Mouse (Mus musculus) myocyte (in vitro differentiated cells): ENCODE data around the gene Tmem243. TPM values are rescaled to one million over a fixed set of nuclear protein-coding genes. Genes with fewer than 3 reads are reported as not detected.

Experiments used
- H3K27me3 ChIP-seq: one replicate; pipeline ENCODE4 v1.6.1; 2011; ENCODE audit not compliant: control insufficient read depth, insufficient read depth, insufficient read length
- H3K36me3 ChIP-seq: one replicate; pipeline ENCODE4 v1.6.1; 2011; ENCODE audit not compliant: control insufficient read depth, insufficient read depth
- H3K4me2 ChIP-seq: one replicate; pipeline ENCODE4 v1.6.1; 2011; ENCODE audit warnings: low read depth, control low read depth
- H3K4me3 ChIP-seq: one replicate; pipeline ENCODE4 v1.5.1; 2011; ENCODE audit warnings: mild to moderate bottlenecking, control low read depth, moderate library complexity
- H3K79me2 ChIP-seq: one replicate; pipeline ENCODE4 v1.6.1; 2011; ENCODE audit not compliant: control insufficient read depth, insufficient read depth
- H3ac ChIP-seq: one replicate; pipeline ENCODE4 v1.6.1; 2011; ENCODE audit not compliant: control insufficient read depth, insufficient read length
- CEBPB ChIP-seq: IDR thresholded peaks from 2 replicates; pipeline ENCODE4 v1.6.1; 2011; ENCODE audit warnings: mild to moderate bottlenecking, moderate library complexity; ENCODE audit not compliant: poor library complexity, insufficient read depth, severe bottlenecking
- E2F4 ChIP-seq: IDR thresholded peaks from one replicate; pipeline ENCODE4 v1.6.1; 2011; ENCODE audit warnings: mild to moderate bottlenecking, control low read depth, moderate library complexity; ENCODE audit not compliant: insufficient read depth
- MAX ChIP-seq: IDR thresholded peaks from one replicate; pipeline ENCODE4 v1.6.1; 2011; ENCODE audit warnings: low read depth, mild to moderate bottlenecking, control low read depth
- MYOD1 ChIP-seq, 3 experiments: IDR thresholded peaks; one replicate each; pipeline ENCODE4 v1.6.1; 2011; ENCODE audit warnings: control low read depth in 2 of 3, low read depth in 2 of 3, mild to moderate bottlenecking in 2 of 3, moderate library complexity in 1 of 3; ENCODE audit not compliant: insufficient read length in 2 of 3, control insufficient read depth in 1 of 3
- MYOG ChIP-seq, 3 experiments: IDR thresholded peaks; one replicate each; pipeline ENCODE4 v1.6.1; 2011; ENCODE audit warnings: control low read depth in 2 of 3, low read depth in 2 of 3, mild to moderate bottlenecking in 2 of 3; ENCODE audit not compliant: insufficient read length in 2 of 3, control insufficient read depth in 1 of 3, insufficient read depth in 1 of 3
- POLR2A ChIP-seq: IDR thresholded peaks from one replicate; pipeline ENCODE4 v1.6.1; 2011; ENCODE audit warnings: low read depth, mild to moderate bottlenecking, control low read depth, moderate library complexity; ENCODE audit not compliant: insufficient read length
- POLR2AphosphoS2 ChIP-seq: IDR thresholded peaks from one replicate; pipeline ENCODE4 v1.6.1; 2011; ENCODE audit warnings: low read depth, control low read depth; ENCODE audit not compliant: insufficient read length
- REST ChIP-seq: IDR thresholded peaks from one replicate; pipeline ENCODE4 v1.6.1; 2011; ENCODE audit warnings: mild to moderate bottlenecking, control low read depth, moderate library complexity; ENCODE audit not compliant: insufficient read depth, insufficient read length
- SRF ChIP-seq: IDR thresholded peaks from one replicate; pipeline ENCODE4 v1.6.1; 2011; ENCODE audit warnings: low read depth; ENCODE audit not compliant: control insufficient read depth, insufficient read length
- TCF12 ChIP-seq: IDR thresholded peaks from one replicate; pipeline ENCODE4 v1.6.1; 2011; ENCODE audit warnings: mild to moderate bottlenecking, control low read depth; ENCODE audit not compliant: poor library complexity, insufficient read depth, severe bottlenecking
- TCF3 ChIP-seq: IDR thresholded peaks from one replicate; pipeline ENCODE4 v1.6.1; 2011; ENCODE audit warnings: low read depth, control low read depth; ENCODE audit not compliant: insufficient read length
- USF1 ChIP-seq: IDR thresholded peaks from one replicate; pipeline ENCODE4 v1.6.1; 2011; ENCODE audit warnings: low read depth, mild to moderate bottlenecking, control low read depth, moderate library complexity
- polyA plus RNA-seq: library from polyadenylated mRNA; unstranded; fragments of >200 nt; fragmentation: generic; extraction: Trizol; gene quantifications from one replicate; pipeline ENCODE4 v1.2.1, GENCODE M21; 2012; ENCODE audit warnings: missing spikeins

Gene Tmem243
- 2.7 TPM for polyA plus RNA-seq

DNA sequence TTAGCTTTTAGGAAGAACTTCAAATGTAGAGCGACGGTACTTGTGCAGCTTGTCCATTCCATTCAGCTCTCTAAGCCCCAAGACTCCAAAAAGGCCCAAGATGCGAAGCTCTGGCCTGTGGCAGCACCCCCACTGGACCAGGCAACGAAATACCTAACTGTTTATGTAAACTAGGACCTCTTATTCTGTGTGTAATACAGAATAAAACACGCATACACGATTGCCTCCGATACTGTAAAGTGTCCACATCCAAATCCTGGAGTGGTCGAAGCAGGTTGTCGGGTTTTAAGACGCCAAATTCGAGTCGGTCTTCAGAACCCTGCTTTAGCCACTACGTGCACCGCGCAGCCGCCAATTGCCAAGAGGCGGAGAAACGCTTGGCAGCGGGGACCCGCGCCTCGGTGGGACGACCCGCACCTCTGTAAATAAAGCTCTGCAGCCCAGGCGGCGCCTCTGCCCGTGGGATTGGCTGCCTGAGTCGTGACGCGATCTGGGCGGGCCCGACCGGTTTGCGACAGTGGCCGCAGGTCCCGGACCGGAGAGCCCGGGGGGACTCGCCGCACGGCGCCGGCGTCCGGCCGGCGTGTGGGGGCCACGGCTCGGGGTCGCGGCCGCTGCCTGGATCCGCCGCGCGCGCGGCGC, at the start of gene Tmem243:
Tmem243 (plus strand) TSS at position 462 of the 642 bp plus-strand sequence.
- H3ac ChIP-seq, result peak within 1 kb of the TSS; percentile 4
- H3K4me2 ChIP-seq, result peak within 1 kb of the TSS; percentile 91
- TF ChIP-seq TCF3 (no peak), POLR2A (peak; percentile 64)
- H3K27me3 ChIP-seq, result no peaks in the 10 kb centered on the region
- peak within 1 kb of the TSS; percentile 26 for H3K4me3 ChIP-seq
- H3K79me2 ChIP-seq, result no peaks in the 10 kb centered on the region
- no peaks in the 10 kb centered on the region for H3K36me3 ChIP-seq

DNA sequence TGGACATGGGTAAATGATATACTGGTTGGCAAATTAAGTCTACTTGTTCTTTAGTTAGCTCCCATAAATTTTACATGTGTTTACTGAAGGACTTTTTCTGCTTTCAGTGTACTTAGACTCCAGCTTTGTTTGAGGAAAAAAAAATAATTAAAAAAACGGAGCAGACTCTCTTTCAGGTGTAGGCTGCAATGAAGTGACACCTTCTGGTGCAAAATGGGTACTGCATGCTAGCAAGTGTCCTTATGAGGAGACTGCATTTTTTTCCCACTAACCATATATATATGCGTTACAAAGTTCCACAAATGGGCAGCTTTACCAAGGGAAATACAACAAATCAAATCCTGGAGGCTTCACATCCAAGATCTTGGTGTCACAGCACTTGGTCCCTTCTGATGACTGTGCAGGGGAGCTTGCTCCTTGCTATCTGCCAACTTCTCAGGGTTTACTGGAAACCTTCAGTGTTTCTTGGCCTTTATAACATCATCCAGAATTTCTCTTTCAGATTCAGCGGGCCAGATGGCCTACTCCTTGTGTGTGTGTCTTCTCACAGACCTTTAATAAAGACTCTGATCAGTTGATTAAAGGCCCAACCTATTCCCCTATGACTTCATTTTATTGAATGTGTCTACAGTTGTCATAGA, 44.3 kb upstream of the Tmem243 start:
- H3K36me3 ChIP-seq, result no peaks in the 10 kb centered on the region
- H3K79me2 ChIP-seq, result no peaks in the 10 kb centered on the region
- H3ac ChIP-seq, result no peak overlapping the region
- TF ChIP-seq TCF3 (no peak), E2F4 (no peak), USF1 (no peak), REST (no peak), CEBPB (no peak), SRF (no peak), MYOD1 (IDR thresholded peaks at IDR 0.05; ENCODE audit: control insufficient read depth in 1 of 3, insufficient read length in 2 of 3, low read depth in 2 of 3) (no peak), MAX (no peak), POLR2AphosphoS2 (no peak), MYOG (IDR thresholded peaks at IDR 0.05; ENCODE audit: control insufficient read depth in 1 of 3, insufficient read depth in 1 of 3, insufficient read length in 2 of 3, low read depth in 2 of 3) (no peak), TCF12 (no peak), POLR2A (no peak)
- no peak overlapping the region for H3K4me2 ChIP-seq
- no peaks in the 10 kb centered on the region for H3K27me3 ChIP-seq
- H3K4me3 ChIP-seq, result no peak overlapping the region

DNA sequence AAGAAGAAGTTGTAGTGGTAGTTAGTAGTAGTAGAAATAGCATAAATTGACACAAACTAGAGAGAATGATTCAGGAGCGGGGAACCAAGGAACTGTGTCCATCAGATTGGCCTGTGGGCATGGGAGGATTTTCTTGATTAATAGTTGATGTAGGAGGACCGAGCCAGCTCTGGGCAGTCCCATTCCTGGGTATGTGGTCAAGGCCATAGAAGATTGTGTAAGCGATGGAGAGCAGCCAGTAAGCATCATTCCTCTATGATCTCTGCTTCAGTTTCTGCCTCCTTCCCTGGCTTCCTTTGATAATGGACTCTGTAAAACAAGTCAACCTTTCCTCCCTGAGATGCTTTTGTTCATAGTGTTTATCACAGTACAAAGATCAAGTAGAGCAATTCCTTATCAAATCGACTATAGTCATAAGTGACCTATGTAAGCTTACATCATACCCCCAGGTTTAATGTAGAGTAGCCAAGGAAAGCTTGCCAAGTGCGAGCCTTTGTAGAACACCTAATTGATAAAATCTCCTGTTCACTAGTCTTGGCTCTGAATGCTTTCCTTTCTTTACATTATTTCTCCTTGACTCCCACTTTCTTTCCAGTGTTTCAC, 43.1 kb upstream of the Tmem243 start:
- no peak overlapping the region for H3K4me3 ChIP-seq
- H3K36me3 ChIP-seq, result no peaks in the 10 kb centered on the region
- H3ac ChIP-seq, result no peak overlapping the region
- H3K27me3 ChIP-seq, result no peaks in the 10 kb centered on the region
- no peaks in the 10 kb centered on the region for H3K79me2 ChIP-seq
- no peak overlapping the region for H3K4me2 ChIP-seq
- TF ChIP-seq POLR2A (no peak), CEBPB (peak; percentile 21; the same call in 1 of the 2 replicates), REST (no peak), MAX (no peak), USF1 (no peak)

DNA sequence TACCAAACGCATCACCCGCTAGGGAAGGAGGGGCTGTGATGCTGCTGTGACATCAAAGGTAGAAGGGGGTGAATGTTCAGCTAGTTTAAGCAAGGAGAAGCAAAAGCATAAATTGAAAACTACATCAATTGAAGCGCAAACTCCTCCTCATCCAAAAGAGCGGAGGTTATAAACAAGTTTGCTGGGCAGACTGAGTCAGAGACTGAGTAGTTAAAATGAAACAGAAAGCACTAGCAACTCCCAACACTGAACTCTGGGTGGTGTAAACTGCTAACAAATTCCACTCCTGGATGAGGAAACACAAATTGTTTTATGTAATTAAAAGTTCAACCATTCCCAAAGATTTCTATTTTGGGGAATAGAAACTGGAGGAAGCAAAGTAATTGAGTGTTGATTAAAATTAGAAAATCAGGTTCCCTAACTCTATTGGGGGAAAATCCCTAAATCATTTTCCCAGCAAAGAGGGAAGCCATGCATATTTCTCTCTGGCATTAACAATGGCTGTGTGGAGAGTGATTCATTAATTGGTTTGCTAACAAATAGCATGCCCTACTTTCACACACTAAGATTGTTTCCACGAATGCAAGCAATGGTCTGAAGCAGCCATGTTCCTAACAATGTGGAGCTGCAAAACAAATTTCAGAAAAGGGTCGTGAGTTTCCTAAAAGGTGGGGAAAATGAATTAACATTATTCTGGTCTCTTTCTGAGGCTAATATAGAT, 41.0 kb upstream of the Tmem243 start:
- H3K36me3 ChIP-seq, result no peaks in the 10 kb centered on the region
- H3ac ChIP-seq, result no peak overlapping the region
- H3K4me2 ChIP-seq, result peak overlapping the region; percentile 15
- TF ChIP-seq TCF3 (no peak), CEBPB (no peak), POLR2AphosphoS2 (no peak), MYOD1 (IDR thresholded peaks at IDR 0.05; ENCODE audit: control insufficient read depth in 1 of 3, insufficient read length in 2 of 3, low read depth in 2 of 3) (no peak), MAX (no peak), USF1 (no peak), REST (no peak), E2F4 (no peak), MYOG (IDR thresholded peaks at IDR 0.05; ENCODE audit: control insufficient read depth in 1 of 3, insufficient read depth in 1 of 3, insufficient read length in 2 of 3, low read depth in 2 of 3) (no peak), POLR2A (no peak), SRF (no peak), TCF12 (no peak)
- H3K79me2 ChIP-seq, result no peaks in the 10 kb centered on the region
- no peak overlapping the region for H3K4me3 ChIP-seq
- H3K27me3 ChIP-seq, result no peaks in the 10 kb centered on the region
